Mouse (Mus musculus) skeletal muscle tissue, adult 2 months (tissue): ENCODE data around the gene B4galnt2.
"Not testable (repeated sequence)": the region's sequence is repeated elsewhere in the genome, so short reads cannot be mapped to it uniquely, and the experiment has no call there.

Experiments
- DNase-seq: peaks from one replicate; pipeline ENCODE4 v3.0.0-alpha.2; 2012; ENCODE audit warnings: low read depth, low spot score

The B4galnt2 gene

DNA sequence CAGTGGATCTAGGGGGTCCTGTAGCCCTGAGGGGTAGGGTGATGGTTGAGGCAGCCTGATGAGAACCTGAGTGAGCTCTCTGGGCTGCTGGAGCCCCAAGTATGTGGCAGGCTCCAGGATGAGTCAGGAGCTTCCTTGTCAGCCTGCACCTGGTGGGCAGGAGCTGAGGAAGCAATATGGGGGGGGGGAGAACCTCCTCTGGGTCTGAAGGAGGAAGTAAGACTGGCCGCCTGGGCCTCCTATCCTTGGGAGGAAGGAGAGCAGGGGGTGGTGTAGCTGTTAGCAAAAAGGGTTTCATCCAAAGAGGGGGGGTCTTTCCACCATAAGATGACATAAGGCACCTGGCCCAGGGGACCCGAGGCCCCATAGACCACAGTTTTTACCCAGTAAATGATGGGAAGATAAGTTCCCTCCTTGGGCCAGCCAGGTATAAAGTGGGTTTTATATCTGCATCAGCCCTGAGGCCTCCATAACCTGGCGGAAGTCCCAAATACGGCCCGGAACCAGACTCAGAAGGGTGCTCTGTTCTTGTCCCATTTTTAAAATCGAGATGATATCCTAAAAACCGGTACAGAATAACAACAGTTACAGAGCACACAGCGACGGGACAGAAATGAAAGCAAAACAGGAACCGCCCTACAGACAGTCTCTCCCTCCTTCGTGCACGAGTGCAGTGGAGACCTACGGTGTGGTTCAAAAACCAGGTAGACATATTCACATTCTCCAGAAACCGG lies 18.1 kb downstream of the B4galnt2 start:
- no peak for DNase-seq

DNA sequence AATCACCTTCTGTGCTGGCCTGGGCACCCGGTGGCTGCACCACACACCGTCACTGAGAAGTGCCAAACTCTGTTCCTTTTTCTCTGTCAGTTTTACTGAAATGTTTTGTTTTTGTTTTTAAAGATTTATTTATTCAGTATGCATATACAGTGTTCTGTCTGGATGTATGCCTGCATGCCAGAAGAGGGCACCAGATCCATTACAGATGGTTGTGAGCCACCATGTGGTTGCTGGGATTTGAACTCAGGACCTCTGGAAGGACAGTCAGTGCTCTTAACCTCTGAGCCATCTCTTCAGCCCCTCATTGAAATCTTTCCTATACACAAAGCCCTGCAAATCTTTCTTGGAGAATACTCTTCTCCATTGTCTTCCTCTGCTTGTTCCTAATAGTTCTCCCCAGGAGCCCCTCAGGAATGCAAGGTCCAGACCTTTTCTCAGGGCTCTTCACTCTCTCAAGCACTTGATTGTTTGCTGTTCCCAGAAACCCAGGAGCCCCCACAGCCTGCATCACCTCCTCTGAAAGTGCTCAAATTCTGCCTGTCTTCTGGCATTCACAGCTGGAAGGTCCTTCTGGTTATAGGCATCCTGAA lies 24.1 kb downstream of the B4galnt2 start:
- no peak for DNase-seq

DNA sequence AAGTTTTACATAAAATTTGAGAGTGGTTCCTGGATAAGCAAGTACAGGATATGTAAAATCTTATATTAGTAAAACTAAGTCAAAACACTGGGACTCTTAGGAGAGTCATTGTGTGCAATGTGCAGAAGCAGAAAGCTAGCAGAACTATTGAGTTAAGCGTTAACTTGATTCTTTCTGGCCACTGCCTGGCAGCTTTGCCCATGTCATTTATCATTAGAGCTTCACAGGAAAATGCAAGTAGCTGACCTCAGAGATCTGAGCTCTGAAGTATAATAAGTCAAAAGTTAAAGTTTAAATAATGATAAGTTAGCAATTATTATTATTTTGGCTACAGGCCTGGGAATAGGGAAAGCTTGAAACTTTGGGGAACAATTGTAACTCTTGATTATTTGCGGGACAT lies 34.8 kb downstream of the B4galnt2 start:
- DNase-seq = not testable (repeated sequence)

DNA sequence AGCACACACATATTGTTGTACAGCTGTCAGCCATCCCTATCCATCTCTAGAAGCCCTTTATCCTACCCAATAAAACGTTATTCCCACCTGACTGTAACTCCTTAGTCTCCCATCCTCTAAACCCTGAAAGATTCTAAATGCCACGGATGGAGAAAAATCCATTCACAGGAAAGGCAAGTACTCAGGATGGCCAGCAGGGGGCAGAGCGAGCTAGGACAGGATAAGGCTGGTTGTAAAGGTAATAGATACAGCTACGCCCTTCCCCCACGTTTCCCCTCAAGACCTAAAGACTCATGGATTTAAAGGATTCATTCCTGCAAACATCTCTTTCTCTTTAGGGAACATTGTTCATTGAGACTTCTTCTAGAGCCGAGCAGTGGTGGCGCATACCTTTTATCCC lies 38.4 kb downstream of the B4galnt2 start:
- no peak for DNase-seq

DNA sequence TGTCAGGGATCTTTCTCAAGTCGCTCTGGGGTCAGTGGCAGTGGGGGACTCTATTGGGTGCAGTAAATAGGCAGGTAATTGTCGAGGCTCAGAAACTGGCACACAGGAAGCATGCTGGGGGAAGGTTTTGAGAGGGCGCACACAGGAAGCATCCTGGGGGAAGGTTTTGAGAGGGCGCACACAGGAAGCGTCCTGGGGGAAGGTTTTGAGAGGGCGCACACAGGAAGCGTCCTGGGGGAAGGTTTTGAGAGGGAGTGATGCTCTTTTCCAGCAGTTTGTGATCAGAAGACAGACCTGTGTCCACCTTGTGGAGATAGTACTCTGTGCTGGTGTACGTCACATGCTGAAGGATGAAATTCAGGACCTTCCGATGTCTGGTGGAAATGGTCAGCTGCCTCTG lies 38.9 kb downstream of the B4galnt2 start:
- no peak for DNase-seq

DNA sequence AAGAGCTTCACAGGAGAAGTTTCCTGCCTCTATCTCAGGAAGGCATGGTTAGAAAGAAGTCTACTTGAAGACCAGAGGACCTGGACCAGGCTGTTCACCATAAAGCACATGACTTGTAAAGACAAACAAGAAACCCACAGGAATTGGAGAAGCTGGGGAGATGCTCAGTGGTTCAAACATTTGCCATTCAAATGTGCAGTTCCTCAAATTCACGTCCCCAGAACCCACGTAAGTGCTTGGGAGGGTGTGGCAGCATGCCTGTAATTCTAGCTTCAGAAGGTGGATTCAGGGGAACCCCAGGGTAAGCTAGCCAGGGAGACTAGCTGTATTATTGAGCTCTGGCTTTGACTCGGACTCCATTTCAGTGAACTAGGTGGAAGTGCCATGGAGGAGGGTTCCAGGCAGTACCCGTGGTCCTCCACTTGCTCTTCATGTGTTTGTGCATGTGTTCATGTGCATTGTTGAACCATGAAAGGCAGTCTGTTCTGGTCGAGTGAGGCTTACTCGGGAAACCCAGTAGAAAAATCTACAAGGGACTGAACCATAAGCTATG lies 44.7 kb downstream of the B4galnt2 start:
- no peak for DNase-seq

DNA sequence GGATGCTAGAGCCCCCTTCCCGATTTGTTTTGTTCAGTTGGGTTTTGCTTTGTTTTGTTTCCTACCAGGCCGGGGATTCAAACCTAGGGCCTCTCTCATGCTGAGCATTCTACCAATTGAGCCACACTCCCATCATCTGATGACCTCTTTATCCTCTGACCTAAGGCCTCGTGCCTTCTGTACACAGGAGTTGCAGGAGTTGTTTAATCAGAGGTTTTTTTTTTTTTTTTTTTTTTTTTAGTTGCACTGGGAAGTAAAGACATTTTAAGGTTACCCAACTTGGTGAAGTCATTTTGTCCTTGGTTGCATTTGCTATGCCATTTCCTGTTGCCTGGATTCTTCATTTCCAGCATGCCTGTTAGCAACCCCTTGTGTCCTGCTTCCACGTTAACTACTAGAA lies 45.2 kb downstream of the B4galnt2 start:
- no peak for DNase-seq

DNA sequence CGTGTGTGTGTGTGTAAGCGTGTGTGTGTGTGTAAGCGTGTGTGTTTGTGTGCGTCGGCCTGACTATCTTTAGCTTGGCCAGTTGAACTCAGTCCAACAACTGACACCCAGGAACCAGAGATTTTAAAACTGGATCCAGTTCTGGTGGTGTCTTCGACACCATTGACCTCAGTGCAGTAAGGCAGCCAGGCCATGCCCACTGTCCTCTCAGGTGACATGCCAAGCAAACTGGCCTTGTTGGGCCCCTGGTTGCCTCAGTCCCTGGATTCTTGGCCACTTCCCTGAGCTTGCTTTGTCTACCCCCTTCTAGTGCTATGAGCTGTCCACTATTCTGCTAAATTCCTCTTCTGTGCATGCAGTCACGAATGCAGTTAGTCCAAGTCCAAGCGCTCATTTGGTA lies 53.3 kb downstream of the B4galnt2 start:
- no peak for DNase-seq

DNA sequence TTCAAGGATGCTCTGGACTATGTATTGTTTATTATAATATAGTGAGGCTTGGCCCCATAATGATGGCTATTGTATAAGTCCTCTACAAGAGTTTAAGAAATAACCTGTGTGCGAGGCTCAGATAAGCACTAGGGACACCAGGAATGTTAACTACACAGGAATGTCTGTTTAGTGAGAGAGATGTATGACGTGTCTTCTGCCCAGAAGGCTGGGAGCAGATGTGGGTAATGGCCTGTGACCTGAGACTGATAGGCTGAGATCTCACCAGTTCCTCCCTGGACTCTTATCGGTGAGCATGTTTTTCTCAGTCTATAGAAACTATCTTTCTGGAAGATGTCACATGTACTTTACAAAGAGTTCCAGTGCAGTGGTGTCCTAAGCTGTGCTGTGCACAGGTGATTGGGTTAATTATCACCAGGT lies 54.6 kb downstream of the B4galnt2 start:
- no peak for DNase-seq

DNA sequence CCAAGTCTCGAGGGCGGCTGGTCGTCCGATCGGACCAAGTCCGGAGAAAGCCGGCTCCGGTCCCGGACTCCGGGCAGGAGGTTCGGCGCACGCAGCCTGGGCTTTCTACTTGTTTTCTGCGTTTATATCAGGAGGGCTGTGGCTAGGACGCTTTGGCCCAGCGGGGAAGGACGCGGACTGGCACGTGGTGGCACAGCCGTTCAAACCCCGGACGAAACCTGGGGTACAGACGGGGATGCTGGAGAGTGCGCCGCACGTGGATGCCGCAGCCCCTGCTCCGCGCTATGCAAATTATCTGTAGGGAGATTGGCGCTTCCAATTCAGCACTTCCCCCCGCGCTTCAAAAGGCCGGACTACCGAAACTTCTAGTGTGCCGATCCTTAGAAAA lies 55.2 kb downstream of the B4galnt2 start:
- DNase-seq = no peak

DNA sequence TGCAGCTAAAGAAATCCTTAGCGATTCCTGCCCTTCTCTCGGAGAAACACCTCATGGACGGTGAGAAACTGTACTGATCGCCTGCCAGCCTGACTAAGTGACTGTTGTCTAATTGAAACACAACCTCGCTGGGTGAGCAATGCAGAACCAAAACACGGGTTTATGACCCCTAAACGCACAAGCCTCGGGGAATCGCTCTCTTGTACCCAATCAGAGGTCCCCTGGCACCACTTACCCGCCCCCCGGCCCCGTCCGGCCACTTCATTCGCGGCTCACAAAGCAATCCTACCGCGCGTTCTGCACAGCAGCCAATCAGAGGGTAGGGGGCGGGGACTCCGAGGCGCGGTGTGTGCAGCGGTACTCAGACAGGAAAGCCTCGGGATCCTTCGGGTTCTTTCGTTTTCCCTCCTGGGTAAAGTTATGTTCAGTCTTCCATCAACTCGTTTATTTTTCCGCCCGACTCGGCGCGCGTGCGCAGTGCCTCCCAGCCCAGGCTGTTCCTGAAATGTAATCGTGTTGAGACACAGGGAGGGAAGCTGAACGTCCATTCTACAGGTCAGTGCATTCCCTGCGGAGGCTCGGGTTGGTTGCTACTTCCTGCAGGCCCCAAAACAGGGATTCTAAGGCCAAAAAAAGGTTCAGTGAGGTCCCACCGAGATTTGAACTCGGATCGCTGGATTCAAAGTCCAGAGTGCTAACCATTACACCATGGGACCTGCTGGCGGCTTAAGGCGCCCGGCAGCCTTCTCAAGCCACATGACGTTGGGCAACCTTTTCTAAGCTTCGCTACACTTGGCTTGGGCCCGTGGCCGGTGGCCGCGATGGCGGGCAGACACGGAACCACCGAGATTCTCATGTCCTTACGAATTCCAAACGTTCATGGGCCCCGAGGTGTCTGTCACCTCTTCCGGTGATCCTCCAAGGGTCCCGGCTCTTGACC lies 55.9 kb downstream of the B4galnt2 start:
- peak; percentile 97 for DNase-seq

DNA sequence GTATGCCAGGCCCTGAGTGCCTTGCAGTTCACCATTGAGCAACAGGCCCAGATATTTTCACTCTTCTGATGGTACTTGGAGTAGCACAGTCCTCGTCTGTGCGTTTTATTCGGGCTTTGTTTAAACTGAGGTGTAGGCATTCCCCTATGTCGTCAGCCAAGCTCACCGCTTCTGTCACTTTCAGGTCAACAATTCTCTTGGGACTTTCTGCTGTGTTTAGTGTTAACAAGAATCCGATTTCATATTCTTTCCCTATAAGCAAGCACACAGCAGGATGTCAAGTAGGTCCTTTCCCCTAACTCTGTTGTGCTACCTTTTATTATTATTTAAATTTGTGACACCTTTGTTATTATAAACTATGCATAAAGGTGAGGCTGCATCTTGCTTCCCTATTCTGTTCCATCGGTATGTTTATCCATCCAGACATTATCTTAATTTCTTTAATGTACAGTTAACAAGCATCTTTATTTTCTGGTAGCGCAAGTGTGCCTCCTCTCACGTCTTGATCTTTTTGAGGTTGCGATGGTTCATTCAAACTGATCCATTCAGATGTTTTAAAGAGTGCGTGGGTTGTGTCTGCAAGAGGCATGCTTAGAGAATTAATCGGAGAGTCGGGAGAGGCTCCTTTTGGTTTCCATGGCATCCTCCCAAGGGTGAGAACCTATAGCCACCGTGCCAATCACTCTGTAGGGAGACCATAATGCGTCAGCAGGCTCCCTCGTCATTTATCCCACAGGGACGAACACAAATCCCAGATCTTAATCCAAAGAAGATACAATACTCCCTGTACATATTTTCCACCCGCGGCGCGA lies 56.8 kb downstream of the B4galnt2 start:
- no peak for DNase-seq

DNA sequence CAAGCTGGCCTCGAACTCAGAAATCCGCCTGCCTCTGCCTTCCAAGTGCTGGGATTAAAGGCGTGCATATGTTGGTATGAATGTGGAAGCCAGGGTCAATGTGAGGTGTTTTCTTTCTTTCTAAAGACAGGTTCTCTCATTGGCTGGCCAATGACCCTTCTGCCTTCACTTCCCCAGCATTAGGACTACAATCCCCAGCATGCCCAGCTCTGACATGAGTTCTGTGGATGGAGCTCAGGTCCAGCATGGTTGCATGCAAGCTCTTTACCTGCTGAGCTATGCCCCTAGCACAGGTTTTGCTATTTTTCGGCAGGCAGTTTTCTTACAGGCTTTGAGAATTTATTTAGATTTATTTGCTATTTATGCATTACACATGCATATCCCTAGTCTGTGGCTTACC lies 57.4 kb downstream of the B4galnt2 start:
- DNase-seq = no peak

DNA sequence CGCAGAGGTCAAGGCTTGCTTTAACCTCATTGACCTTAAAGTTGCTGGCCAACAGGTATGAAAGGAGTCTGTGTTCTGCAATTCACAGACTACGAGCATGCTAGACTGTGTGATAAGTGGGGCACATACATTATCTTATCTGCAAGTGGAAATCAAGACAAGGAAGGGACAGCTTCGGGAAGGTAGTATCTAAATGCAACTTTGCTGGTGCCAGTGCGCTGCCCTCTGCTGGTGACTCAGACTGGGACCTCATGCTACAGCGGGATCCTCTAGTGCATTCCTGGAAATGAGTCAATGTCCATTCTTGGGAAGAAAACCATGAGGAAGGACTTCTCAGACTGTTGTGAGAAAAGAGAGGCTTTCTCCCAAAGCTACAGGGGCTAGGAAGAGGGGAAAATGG lies 61.0 kb downstream of the B4galnt2 start:
- DNase-seq = peak; percentile 44

DNA sequence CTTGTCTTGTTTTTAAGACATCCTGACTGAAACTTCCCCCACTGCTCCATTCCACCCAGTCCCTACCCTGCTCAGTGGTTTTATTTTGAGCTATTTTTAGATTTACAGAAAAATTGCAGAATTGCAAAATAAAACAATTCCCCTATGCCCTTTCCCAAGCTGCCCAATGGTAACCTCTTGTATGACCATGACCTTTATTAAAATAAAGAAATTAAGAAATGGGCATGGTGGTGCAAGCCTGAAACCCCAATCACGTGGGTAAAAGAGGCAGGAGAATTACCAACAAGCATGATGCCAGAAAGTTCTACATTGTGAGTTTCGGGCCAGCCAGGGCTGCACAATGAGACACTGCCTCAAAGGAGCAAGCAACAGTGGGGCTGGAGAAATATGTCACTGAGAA lies 63.8 kb downstream of the B4galnt2 start:
- DNase-seq = no peak

DNA sequence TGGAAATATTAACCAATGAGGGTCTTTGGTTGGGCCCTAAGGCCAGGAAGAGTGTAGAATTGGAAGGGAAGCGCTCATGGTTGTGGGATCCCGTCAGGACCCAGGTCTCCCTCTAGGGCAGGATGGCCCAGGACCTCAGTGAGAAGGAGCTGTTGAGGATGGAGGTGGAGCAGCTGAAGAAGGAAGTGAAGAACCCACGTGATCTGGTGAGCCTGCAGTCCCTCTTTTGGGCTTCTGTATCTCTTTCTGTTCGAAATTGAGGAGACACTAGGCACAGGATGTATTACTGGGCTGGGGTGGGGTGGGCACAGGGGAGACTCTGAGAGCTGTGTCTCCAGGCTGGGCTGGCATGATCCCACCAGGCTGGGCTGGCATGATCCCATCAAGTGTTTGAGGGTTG lies 69.8 kb downstream of the B4galnt2 start:
- DNase-seq = no peak

DNA sequence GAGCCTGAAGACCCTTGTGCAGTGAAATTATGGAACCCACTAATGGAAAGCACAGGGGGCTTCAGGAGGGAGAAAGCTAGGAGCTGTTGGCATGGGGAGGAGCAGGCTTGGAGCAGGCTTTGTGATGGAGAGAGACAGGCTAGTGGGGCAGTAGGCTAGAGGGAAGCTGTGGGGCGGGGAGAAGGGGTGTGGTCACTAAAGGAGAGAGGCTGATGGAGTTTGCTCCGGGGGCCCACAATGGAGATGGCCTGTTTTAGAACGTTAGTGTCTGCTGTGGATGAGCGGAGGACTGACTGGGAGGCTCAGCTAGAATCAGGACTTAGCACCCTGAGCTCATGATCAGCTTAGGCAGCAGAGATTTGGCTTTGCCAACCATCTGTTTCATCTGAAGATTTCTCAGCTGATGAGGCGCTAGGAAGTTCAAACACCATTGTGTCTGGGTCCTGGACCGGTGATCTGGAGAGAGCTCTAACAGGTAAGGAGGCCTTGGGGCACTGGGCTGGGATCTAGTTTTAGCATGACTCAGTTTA lies 71.2 kb downstream of the B4galnt2 start:
- DNase-seq = no peak

DNA sequence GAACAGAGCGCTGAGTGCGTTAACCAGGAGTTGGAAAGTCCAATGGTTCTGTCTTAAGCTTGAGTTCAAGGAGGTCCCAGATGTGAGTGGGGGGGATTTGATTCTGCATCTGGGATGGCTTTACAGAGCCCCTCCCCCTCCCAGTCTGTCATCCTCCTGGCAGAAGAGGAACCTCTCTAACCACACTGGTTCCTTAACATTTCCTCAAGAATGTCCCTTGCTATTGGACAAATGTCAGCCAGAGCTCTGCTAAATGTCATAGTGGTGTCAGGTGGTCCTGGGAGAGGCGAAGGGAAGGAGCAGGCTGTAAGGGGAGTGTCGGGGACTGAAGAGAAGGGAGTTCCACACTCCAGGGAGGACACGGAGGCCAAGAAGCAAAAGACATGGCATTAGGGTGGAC lies 71.7 kb downstream of the B4galnt2 start:
- DNase-seq = no peak

DNA sequence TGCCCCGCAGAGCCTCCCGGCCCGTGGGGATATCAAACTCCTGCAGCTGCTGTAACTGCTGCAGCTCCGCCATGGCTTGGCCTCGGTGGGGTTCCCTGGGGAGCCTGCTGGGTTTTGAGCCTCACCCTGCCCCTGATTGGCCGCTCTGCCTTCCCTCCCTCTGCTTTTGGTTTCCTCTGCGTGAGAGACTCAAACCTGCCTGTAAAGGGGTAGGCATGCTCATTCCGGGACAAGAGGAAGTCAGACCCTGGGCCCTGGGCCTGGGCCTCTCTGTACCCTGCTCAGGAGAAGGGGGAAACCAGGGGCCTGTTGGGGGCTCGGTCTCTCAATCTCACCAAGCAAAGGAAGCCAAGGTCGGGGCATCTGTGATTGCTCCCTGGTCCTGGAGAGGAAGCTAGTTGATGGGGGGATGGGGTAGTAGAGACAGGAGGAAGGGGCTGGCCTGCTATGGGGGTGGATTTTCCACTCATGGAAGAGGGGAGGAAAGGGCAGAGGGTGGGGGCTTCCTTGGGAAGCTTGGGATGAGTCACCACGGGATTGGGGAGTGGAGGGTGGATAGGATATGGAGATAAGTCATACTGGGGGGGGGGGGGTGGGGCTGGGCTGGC lies 72.5 kb downstream of the B4galnt2 start, which contains the start of gene Abi3:
Abi3 (minus strand) TSS at position 403 of the 608 bp plus-strand sequence.
- DNase-seq = peak; percentile 52

DNA sequence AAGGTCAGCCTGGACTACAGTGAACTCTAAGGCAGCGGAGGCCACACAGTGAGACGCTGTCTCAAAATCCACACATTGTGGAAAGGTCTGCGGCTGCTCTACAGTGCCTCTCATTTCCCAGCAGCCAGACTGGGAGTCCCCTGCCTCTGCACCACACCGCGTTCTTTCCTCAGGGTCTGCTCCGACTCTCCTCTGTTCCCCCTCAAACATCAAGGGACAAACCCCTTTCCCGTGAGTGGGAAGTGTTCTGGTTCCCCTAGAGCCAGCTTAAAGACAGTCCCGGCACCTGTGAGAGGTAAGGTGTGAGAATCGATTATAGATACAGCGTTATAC lies 73.2 kb downstream of the B4galnt2 start:
- DNase-seq = no peak
